Mouse (Mus musculus): ENCODE data around the gene Grin3a. TPM values are rescaled to one million over a fixed set of nuclear protein-coding genes. Genes with fewer than 3 reads are reported as not detected.
"Not testable (repeated sequence)": the region's sequence is repeated elsewhere in the genome, so short reads cannot be mapped to it uniquely, and the experiment has no call there.

Gene Grin3a
- polyA plus RNA-seq, 1 experiment, result 0.12 TPM

DNA sequence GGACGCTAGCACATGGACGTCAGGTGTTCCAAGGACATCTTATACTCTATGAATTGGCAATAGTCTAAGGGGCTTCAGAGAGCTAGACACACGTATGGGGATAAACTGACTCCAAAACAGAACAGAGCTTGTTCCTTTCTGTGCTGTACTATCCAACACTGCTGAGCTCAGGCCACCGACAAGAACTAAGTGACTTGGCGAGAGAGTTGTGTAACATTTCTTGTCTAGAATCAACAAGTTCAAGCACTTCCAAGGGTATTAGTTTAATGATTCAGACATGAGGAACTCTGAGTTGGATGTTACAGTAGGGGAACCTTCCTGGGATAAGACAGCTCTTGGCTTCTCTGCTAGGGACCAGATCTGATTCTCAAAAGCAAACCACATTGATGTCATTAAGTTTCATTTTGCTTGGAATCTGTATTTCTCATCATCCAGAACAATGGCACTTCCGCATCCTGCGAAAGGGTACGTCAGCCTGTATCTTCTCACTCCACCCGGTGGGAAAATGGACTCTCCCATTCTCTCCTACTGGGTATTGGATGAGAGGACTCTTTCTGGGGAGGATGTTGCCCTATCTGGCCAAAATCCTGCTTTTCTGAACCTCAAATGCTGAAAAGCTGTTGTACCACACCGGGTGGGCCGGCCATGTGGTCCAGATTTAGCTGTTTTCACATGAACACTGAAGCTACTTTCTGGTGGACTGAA is 165.2 kb downstream of the Grin3a start:
- no peak for DNase-seq (ENCODE audit: low spot score)

DNA sequence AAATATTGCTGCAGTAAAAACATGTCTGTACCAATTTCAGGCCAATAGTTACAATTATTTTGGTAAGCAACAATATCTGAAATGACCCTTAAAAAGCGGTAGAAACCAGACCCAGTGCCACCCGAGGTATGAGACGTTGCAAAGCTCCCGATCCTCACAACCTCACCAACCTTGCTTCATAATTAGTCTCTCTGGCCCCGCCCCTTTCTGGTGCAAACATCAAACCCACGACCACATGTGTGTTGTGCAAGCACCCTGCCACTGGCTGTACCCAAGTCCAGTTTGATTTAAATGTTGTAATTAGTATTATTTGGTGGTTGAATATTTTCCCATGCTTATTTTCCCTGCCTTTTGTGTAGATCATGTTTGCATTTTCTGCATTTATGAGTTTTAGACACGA is 168.8 kb downstream of the Grin3a start:
- no peak for DNase-seq (ENCODE audit: low spot score)

DNA sequence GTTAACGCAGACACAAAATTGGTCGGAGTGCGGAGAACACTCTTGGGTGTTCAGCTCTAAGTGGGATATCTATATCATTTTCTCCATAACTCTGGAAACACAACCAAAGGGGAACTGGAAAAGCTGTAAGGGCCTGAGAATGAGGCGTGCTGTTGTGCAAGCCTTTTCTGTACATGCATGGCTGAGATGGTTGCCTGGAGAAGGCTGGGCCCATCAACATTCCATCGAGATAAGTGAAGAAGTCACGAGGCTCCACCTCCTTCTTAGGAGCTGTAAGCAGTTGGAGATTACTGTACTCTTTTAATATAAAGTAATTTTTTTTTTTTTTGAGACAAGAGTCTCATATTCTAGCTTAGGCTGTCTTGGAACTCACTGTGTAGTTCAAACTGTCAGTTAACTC is 169.5 kb downstream of the Grin3a start:
- no peak for DNase-seq (ENCODE audit: low spot score)

DNA sequence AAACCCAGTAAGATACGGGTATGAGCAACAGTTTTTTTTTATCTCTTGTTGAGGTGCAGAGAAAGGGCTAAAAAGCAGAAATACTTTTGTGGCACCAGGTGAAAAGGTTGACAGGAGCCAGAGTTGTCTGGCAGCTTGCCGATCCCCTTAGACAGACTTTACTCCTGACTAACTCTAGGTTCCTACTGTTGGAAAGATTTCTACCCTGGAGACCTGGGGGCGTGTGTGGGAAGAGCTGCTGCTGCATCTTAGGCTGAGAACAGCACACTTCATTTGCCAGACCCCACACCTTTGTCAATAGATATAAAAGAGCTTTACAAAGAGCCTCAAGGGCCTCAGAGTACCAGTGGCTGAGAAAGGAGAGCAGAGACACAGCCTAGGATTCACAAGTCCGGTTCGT is 180.7 kb downstream of the Grin3a start:
- no peak for DNase-seq (ENCODE audit: low spot score)

DNA sequence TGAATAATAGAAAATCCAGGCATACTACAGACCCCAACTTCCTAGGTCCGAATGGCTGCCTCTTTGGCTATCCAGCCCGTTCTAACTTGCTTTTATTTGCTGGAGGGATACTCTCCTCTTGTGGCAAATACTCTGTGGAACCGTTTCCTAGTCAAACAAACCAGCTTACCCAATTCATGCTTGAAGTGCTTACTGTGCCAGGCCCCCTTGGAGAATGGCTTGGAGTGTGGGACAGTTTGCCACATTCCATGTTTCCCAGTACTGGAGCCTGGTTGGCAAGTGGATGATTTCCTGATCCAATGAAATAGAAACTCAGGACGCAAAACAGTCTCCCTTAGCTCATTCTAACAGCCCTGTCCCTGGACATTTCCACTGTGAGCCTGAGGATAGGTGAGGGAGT is 183.3 kb downstream of the Grin3a start:
- no peak for DNase-seq (ENCODE audit: low spot score)

DNA sequence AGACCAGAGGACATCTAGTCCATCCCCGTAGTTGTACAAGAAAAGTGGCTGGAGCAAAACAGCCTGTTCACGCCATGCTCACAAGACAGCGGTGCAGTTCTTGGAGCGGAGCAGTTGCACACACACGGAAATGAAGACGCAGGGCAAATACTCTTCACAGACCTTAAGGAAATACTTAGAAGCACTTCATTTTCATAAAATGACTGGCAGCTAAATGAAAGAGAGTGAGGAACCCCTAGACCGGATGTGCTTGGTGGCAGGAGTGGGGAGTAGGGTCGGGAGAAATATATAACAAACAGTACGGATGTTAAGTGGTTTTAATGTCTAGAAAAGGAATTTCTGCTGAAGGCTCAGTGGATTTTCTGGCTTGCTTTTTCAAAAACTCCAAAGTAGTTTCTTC is 183.9 kb downstream of the Grin3a start:
- DNase-seq (ENCODE audit: low spot score), result no peak

DNA sequence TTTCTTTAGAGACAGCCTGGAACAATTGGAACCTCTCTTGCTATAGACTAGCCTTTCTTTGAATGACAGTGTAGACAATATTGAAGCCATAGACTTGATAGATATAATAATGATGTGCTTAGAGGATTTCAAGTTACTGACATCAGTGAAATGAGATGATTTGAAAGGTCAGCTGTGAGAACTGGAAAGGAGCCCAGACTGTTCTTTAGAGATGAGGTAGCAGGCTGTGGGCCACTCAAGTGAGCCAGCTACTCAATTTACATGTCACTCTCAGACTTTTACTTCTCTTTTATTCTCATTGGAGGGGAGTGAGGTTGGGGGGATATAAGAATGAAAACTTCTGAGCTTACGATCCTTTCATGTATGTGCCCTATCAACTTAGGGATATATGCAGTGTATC is 186.1 kb downstream of the Grin3a start:
- DNase-seq (ENCODE audit: low spot score), result no peak

DNA sequence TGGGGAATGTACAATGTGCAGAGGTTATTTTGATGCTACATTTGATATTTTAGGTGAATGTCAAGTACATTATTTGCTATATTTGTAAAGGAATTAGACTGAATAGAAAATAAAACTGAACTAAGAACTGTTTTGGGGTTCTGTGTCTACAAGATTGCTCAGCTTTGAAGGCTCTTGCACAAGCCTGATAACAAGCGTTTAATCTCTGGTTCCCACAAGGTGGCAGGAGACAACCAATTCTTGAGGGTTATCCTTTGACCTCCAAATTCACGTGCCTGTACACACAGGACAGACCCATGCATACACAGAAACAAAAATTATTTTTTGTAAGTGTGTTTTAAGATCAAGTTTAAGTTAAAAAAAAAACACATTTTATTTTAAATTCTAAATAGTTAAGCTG is 205.6 kb downstream of the Grin3a start:
- DNase-seq (ENCODE audit: low spot score), result no peak

DNA sequence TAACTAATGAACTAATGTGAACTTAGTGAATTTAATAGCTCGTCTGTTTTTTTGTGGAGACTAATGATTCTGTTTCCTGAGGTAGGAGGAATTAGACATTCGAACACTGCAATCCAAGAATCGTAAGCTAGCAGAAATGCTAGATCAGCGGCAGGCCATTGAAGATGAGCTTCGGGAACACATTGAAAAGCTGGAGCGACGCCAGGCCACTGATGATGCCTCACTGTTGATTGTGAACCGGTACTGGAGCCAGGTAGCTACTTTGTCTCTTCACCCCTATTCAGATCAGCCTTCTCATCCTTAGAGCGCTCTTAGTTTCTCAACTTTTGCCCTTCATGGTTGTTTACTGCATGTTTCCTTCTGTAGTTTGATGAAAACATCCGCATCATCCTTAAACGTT is 207.7 kb downstream of the Grin3a start:
- no peak for DNase-seq (ENCODE audit: low spot score)

DNA sequence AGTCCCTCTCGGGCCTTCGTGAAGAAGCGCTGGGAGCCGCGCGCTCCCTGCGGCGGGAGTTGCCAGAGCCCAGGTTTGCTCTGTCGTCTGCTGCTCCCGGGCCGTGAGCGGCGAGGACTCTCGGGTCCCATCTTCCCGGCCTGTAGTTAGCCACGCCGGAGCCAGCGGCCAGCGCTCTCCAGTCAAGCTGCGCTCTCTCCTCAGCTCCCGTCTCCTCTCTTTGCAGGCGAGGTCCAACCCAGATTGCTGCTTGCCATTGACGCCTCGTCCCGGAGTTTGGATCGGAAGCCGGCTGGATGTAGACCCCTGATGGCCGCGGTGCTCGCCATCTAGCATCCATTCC is 213.4 kb downstream of the Grin3a start:
- DNase-seq (ENCODE audit: low spot score), result no peak

DNA sequence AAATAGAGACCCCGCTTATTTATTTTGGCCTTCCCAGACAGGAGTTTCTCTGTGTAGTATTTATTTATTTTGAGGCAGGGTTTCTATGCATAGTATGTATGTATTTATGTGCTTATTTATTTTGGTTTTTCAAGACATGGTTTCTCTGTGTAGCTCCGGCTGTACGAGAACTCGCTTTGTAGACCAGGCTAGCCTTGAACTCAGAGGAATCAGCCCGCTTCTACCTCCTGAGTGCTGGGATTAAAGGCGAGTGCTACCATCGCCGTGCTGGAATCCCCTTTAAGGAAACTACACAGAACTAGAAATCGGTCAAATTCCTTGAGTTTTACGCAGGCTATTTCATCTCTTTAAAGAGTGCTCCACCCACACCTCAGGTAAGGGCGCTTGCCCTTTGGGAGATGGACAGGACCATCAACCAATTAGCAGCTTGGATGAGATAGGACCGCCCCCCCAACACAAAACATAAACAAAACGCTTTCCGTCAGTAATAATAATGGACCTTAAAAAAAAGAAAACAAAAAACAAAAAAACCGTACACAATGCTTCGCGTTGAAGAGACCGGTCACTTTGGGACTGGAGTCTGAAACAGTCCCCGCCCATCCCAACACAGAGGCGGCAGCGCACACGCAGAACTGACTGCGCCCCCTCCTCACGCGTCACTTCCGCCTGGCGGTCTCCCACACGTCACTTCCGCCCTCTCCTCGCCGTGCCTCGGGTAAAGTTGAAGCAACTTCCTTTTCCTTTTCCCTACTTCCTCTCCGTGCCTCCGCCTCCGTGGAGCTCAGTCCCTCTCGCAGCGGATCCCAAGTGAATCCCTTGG is 214.0 kb downstream of the Grin3a start, which contains the start of gene Rnf20:
Rnf20 (plus strand) TSS at position 688 of the 820 bp plus-strand sequence.
- DNase-seq (ENCODE audit: low spot score), result peak; percentile 85

DNA sequence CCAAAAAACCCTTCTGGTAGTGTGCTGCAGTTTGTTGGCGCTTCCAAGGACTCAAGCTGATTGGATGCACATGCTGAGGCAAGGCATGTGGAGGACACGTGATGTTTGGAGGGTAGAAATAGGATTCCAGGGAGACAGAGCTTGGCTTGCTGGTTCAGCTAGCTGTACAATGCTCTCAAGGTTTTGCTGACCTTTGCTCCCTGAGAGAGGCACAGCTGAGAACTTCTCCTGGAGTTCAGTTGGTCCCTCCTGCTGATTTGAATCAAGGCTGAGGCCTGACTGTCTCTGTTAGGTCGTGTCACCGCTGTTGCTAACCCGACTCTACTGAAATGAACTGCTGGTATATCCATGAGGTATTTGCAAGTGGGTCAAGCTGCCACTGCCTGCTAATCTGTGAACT is 216.6 kb downstream of the Grin3a start:
- no peak for DNase-seq (ENCODE audit: low spot score)

DNA sequence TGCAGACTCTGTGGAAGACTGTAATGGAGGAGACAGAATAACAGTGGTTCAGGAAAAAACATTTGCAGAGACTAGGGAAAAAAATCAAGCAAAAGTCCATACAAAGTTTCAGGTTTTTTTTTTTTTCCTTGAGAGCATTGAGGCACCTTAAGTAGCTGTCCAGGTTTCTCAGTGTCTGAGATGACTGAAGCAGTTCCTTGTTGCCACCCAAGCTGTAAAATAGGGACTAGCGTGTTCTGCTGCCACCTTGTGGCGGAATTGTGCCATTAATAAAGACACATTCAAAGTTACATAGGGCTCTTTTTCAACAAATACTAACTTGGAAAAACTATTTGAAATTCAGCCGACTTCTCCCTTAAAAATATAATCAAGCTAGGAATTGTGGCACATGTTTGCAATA is 218.6 kb downstream of the Grin3a start:
- DNase-seq (ENCODE audit: low spot score), result peak; percentile 38

DNA sequence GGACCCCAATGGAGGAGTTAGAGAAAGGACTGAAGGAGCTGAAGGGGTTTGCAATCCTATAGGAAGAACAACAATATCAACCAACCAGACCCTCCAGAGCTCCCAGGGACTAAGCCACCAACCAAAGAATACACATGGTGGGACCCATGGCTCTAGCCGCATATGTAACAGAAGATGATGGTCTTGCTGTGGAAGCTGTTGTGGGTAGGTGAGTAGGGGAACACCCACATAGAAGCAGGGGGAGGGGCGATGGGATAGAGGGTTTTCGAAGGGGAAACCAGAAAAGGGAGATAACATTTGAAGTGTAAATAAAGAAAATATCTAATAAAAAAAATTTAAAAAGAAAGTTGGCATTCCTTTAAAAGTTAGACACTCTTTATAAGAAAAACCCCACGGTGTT is 220.6 kb downstream of the Grin3a start:
- DNase-seq (ENCODE audit: low spot score), result not testable (repeated sequence)

DNA sequence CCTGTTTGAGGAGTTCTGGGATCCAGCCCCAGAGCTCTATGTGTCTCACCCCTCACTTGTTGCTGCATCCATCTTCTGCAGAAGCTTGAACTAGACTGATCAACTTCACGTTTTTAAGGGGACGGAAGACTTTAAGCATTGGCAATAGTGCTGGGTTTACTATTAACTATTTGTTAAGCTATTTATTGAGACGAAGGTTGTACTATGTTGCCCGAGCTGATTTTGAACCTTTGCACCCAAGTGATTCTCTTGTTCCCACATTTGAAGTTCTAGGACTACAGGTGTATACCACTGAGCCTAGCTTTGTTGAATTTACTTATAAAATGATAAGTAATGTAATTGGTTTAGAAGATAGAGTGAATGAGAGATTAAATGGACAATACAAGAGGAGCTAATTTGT is 221.6 kb downstream of the Grin3a start:
- no peak for DNase-seq (ENCODE audit: low spot score)

DNA sequence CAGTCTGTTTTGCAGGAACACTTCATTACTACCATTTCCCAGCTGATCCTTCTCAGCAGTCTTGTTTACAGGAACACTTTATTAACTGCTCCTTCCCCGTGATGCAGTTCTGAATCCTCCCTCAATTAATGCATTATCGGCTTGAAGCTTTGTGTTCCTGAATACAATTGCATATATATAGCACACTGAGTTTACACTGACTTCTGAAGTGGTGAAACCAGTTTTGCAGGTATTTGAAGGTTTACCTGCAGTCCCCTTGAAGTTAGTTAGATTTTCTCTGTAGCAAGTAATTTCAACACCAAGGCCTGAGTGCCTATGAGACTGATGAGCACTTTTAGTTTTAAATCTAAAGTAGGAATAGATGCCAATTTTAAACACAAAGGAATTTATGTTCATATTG is 223.3 kb downstream of the Grin3a start:
- no peak for DNase-seq (ENCODE audit: low spot score)

DNA sequence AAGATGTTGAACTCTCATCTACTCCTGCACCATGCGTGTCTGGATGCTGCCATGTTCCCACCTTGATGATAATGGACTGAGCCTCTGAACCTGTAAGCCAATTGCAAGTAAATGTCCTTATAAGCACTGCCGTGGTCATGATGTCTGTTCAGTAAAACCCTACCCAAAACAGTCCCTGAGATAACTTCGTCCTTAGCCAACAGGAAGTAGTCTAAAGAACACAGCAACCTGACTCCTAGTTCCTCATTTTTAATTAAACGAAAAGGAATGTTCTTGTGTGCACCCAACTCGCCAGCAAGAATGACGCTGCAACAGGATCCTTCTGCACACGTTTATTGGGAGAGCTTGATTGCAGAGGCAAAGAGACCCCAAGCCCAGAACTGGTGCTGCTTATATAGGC is 225.7 kb downstream of the Grin3a start:
- DNase-seq (ENCODE audit: low spot score), result not testable (repeated sequence)

DNA sequence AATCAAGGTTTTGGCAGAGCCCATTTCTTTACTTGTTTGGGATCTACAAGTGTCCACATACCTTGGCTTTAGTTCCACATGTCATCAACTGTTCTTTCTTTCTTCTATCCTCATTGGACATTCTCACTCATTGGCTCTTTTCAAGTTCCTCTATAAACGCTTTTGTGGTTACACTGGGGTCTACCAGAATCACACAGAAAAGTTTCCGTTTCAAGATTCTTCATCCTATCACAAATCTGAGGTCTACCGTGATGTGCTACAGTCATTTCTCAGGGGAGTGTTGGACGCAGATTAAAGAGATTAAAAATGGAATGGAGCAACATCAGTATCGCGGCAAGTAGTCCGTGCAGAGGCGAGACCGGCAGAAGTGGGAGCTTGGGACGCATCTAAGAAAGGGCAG is 228.6 kb downstream of the Grin3a start:
- DNase-seq (ENCODE audit: low spot score), result no peak

Other genes starting within 250 kb of the Grin3a start
- gene Tmem246, start 247.9 kb downstream of the Grin3a start, polyA plus RNA-seq (2012; rRNA removed), result 55.7 and 56.8 TPM in 2 replicates
- gene Rnf20, start 213.7 kb downstream of the Grin3a start, polyA plus RNA-seq (2012; rRNA removed), result 34.5 and 35.2 TPM in 2 replicates
- not detected in 2 replicates for gene Ppp3r2, start 163.7 kb downstream of the Grin3a start, polyA plus RNA-seq (2012; rRNA removed)

Data from urinary bladder, adult 2 months (tissue).